Mouse (Mus musculus): ENCODE measurements around the gene Vat1l. TPM values are rescaled to one million over a fixed set of nuclear protein-coding genes. Genes with fewer than 3 reads are reported as not detected.
A peak's percentile ranks its signal among the peaks of the same experiment; 100 is the strongest.

The Vat1l gene
- polyA plus RNA-seq (2016; fragmentation: Nextera tagmentation; extraction: Ambion mirVana): 7.4 and 8.9 TPM in 2 replicates

DNA sequence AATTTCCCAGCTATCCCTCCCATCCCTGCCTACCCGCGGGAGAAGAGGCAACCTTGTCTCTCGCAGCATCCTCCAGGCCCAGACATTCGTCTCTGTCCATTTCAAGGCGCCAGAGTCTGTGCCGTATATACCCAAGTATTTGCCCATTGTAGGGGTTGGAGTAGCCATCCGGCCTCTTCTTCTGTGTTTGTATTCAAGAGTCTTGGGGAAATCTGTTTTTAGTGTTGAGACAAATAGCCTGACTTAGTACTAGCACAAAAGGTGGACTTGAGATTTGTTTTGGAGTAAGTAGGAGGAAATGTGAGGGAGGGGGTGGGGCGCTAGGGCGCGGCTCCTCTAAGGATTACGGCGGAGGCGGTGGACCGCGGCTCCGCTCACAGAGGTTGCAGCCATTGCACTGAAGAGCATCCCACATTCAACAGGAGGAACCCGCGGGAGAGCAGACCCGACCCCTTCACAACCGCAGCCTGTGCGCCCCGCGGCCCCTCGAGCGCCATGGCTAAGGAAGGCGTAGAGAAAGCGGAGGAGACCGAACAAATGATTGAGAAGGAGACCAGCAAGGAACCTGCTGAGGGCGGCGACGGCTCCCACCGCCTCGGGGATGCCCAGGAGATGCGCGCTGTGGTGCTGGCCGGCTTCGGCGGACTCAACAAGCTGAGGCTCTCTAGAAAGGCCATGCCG is at the start of gene Vat1l:
Gene Vat1l (plus strand): TSS at position 392 of the 681 bp plus-strand sequence.
- Histone ChIP-seq H3K4me3 (peak within 1 kb of the TSS; percentile 70), H3K9me3 (no peaks in the 10 kb centered on the region), H3K27ac (peak within 1 kb of the TSS; percentile 84), H3K4me1 (peaks cover 29% of the 10 kb centered on the region), H3K36me3 (replicated peaks) (no peaks in the 10 kb centered on the region), H3K27me3 (ENCODE audit: poor library complexity, severe bottlenecking) (peaks cover 36% of the 10 kb centered on the region)
- WGBS: under 1% methylated on average over 39 of the region's 39 CpGs
- peak; percentile 69 for DNase-seq (ENCODE audit: extremely low spot score, low spot score)

DNA sequence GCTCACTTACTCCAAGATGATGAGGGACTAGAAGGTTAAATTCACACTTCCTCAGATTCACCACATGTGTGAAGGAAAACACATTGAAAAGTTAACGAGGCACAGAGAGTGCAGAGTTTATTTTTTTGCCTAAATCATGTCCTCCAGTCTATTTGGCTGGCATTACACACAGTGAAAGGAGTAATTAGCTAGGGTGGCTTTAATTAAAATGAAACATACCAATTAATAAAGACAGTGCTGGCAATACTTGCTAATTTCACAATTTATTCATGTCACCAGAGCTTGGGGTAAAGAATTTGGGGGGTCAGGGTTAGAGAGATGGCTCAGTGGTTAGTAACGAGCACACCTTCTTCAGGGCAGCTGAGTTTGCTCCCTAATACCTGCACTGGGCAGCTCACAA is 46.8 kb upstream of the Vat1l start:
- H3K27me3 ChIP-seq (ENCODE audit: poor library complexity, severe bottlenecking): no peaks in the 10 kb centered on the region
- H3K36me3 ChIP-seq (replicated peaks): no peaks in the 10 kb centered on the region
- 0 out of 2 replicates have a peak, but pooled peaks cover 5% of the 10 kb centered on the region for H3K4me1 ChIP-seq
- no peaks in the 10 kb centered on the region for H3K9me3 ChIP-seq
- WGBS: 70% methylated on average over 2 of the region's 2 CpGs
- no peak overlapping the region for H3K27ac ChIP-seq
- DNase-seq (ENCODE audit: extremely low spot score, low spot score): no peak
- no peak overlapping the region for H3K4me3 ChIP-seq

DNA sequence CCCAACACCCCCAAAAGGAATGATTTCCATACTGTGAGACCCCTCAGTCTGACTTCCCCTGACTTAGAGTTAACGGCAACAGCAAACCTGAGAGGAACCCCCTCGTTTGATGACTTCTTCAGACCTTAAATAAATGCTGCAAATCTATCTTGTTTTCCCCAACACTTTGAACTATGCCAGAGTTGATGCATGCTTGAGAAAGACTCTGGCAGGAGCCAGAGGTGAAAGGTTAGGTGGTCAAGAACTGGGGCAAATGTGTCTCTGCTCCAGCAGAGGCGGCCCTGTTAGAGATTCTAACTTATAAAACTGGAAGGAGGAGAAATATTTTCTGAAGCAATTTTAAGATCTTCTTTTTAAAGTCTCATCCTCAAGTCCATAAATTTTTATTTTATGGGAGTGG is 45.7 kb upstream of the Vat1l start:
- no peak for DNase-seq (ENCODE audit: extremely low spot score, low spot score)
- WGBS: 86% methylated on average over 3 of the region's 3 CpGs
- Histone ChIP-seq H3K27me3 (ENCODE audit: poor library complexity, severe bottlenecking) (no peaks in the 10 kb centered on the region), H3K4me1 (peaks cover 5% of the 10 kb centered on the region; the same call in 1 of the 2 replicates), H3K9me3 (no peaks in the 10 kb centered on the region), H3K27ac (no peak overlapping the region), H3K36me3 (replicated peaks) (no peaks in the 10 kb centered on the region), H3K4me3 (no peak overlapping the region)

DNA sequence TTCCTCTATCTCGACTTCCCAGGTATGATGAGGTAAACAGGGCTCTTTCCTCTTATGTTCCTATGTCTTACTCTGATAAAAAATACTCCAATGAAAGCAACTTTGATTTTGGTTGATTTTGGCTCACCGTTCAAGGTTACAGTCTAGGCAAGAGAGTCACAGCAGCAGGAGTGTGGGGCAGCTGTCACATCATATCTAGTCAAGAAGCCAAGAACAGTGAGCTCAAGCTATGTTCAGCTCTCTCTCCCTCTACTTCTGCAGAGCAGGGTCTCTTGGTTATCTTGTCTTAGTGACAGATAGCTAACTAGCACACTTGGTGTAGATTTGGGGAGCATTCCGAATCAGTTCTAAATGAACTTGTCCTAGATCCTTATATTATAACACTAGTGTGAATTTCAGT is 41.5 kb upstream of the Vat1l start:
- WGBS: 94% methylated on average over 3 of the region's 3 CpGs
- no peak for DNase-seq (ENCODE audit: extremely low spot score, low spot score)
- Histone ChIP-seq H3K4me1 (peaks cover 14% of the 10 kb centered on the region), H3K27ac (no peak overlapping the region), H3K27me3 (ENCODE audit: poor library complexity, severe bottlenecking) (no peaks in the 10 kb centered on the region), H3K36me3 (replicated peaks) (no peaks in the 10 kb centered on the region), H3K9me3 (0 out of 2 replicates have a peak, but pooled peaks cover 3% of the 10 kb centered on the region), H3K4me3 (no peak overlapping the region)

DNA sequence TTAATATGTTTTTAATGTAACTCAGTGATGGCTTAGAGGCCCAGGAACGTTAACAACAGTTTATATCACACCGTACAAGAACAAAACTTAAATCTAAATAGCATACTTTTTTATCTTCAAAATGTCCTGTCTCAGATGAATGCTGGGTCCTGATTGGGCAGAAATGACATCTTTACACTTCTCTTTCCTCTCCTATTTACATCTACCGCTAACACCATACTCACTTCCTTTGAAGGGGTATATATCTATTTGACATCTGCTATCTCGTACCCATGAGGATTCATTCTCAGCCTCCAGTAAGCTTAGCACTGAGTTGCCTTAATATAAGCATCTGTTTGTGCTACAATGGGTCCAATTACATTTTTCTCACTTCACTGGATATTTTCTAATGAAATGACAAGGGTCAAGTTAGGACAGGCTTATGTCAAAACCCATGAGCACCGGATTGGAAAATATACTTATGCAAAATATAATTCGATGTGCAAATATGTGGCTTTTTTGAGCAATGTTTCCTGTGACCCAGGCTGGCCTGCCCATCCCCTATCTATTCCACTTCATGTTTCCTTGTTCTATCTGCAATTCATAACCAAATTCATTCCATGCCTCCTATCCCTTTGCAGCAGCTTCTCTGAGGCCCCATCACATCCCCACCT is 40.8 kb upstream of the Vat1l start:
- 88% methylated on average over 6 of the region's 6 CpGs for WGBS

DNA sequence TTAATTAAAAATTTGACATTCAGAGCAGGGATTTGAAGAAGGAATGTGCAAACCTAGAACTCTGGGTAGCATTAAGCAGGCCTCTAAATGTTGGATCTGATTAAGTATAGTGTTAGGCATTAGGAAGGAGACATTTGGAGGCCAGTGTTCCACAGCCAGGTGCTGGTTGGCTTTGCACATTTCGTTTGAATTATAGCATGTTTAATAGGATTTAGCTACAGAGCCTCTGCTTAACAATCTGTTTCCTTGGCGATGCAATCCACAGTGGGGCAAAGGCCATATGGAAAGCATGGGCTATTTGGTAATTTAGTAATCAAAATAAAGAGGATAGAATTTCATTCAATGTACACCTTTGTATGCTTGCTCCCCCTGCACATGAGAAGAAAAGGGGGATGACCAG is 39.7 kb upstream of the Vat1l start:
- WGBS: 61% methylated on average over 2 of the region's 2 CpGs
- H3K4me3 ChIP-seq: no peak overlapping the region
- 0 out of 2 replicates have a peak, but pooled peaks cover 3% of the 10 kb centered on the region for H3K9me3 ChIP-seq
- no peaks in the 10 kb centered on the region for H3K36me3 ChIP-seq (replicated peaks)
- H3K27ac ChIP-seq: no peak overlapping the region
- DNase-seq (ENCODE audit: extremely low spot score, low spot score): no peak
- peaks cover 14% of the 10 kb centered on the region for H3K4me1 ChIP-seq
- H3K27me3 ChIP-seq (ENCODE audit: poor library complexity, severe bottlenecking): no peaks in the 10 kb centered on the region

More for the DNA sequence above, 40.8 kb upstream of the Vat1l start:
- no peak overlapping the region for H3K4me3 ChIP-seq
- H3K4me1 ChIP-seq: peaks cover 14% of the 10 kb centered on the region
- no peaks in the 10 kb centered on the region for H3K36me3 ChIP-seq (replicated peaks)
- no peaks in the 10 kb centered on the region for H3K27me3 ChIP-seq (ENCODE audit: poor library complexity, severe bottlenecking)
- no peak overlapping the region for H3K27ac ChIP-seq
- 0 out of 2 replicates have a peak, but pooled peaks cover 3% of the 10 kb centered on the region for H3K9me3 ChIP-seq
- no peak for DNase-seq (ENCODE audit: extremely low spot score, low spot score)

DNA sequence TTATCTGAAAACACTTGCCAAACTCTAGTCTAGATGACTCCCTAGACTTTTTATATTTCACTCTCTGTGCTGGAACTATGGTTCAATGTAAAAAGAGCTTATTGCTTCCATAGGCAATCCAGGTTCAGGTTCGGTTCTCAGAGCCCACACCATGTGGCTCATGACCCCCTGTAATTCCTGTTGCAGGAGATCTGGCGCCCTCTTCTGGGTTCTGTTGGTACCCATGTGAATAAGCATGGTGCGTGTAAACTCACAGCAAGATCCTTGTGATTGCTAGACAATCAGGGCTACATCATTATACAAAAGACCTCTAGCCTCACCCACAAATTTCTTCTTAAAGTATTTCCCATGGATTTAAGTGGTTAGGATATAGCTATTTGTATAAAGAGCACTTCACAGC is 28.7 kb upstream of the Vat1l start:
- Histone ChIP-seq H3K4me3 (no peak overlapping the region), H3K27me3 (ENCODE audit: poor library complexity, severe bottlenecking) (no peaks in the 10 kb centered on the region), H3K4me1 (no peaks in the 10 kb centered on the region), H3K9me3 (no peaks in the 10 kb centered on the region), H3K36me3 (replicated peaks) (no peaks in the 10 kb centered on the region), H3K27ac (no peak overlapping the region)
- DNase-seq (ENCODE audit: extremely low spot score, low spot score): no peak
- WGBS: 63% methylated on average over 3 of the region's 3 CpGs

DNA sequence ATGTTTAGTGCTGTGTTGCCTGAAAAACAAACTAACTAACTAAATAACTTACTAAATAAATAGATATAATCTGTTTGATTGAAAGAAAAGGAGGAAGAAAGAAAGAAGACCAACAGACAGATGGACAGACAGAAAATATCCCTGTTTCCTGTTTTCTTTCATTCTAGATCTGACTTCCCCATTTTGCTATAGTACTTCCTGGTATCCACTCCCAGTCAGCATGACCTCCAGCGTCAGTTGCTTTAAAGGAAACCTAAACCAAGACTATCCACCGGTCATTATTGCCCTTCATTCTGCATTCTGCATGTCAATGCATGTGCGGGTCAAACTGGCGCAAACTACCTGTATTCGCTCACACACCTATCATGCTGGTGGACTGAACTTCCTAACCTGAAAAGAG is 12.1 kb upstream of the Vat1l start:
- Histone ChIP-seq H3K27me3 (ENCODE audit: poor library complexity, severe bottlenecking) (no peaks in the 10 kb centered on the region), H3K4me3 (no peak overlapping the region), H3K27ac (no peak overlapping the region), H3K36me3 (replicated peaks) (no peaks in the 10 kb centered on the region), H3K4me1 (no peaks in the 10 kb centered on the region), H3K9me3 (no peaks in the 10 kb centered on the region)
- no peak for DNase-seq (ENCODE audit: extremely low spot score, low spot score)
- WGBS: 89% methylated on average over 5 of the region's 5 CpGs

DNA sequence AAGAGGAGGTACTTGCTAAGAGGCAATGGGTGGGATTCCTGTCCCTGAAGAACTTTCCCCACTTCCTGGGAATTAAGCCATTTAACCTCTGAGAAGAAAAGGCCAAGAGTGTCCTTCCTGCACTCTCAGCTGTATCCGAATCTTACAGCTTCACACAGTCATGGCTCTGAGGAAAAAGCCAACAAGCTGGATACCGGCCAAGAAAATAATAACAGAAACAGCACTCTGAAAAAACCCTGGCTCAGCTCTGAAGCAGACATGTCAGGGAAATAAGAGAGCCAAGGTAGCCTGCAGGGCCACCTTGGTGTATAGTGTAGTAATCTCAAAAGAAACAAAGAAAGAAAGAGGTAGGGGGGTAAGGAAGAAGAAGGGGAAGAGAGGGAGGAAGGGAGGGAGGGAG is 6.4 kb upstream of the Vat1l start:
- Histone ChIP-seq H3K27me3 (ENCODE audit: poor library complexity, severe bottlenecking) (peaks cover 7% of the 10 kb centered on the region), H3K27ac (no peak overlapping the region), H3K9me3 (no peaks in the 10 kb centered on the region), H3K36me3 (replicated peaks) (no peaks in the 10 kb centered on the region), H3K4me1 (no peaks in the 10 kb centered on the region), H3K4me3 (no peak overlapping the region)
- no peak for DNase-seq (ENCODE audit: extremely low spot score, low spot score)
- WGBS: 70% methylated on average over 2 of the region's 2 CpGs

DNA sequence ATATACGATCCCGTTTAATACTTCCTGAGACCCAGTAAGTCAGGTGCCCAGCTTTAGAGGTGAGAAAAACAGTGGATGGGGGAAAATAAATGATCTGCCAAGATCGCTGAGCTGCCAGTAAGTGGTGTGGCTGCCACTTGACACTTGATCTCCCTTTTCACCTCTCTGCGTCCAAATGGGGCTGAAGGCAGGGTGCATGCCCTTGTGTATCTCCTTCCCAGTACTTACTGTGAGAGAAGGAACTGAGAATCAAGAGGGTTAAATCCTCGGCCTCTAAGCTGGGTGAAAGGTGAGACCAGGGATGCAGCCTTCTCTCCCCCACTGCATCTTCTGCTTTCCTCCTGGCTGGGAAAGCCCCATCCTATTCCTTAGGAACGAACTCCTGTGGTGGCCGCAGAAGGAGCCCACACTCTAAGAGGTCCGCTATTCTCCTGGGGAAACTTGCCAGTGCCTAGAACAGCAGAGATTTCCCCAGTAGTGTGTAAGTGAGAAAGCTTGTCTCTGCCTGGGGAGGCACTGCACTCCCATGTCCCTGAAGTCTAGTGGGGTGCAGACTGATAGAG is 1.1 kb downstream of the Vat1l start:
- 3% methylated on average over 8 of the region's 8 CpGs for WGBS
- DNase-seq (ENCODE audit: extremely low spot score, low spot score): peak; percentile 16
- Histone ChIP-seq H3K4me3 (peak overlapping the region; percentile 70), H3K36me3 (replicated peaks) (peaks cover 7% of the 10 kb centered on the region), H3K4me1 (peaks cover 29% of the 10 kb centered on the region), H3K27me3 (ENCODE audit: poor library complexity, severe bottlenecking) (peaks cover 36% of the 10 kb centered on the region), H3K9me3 (peaks cover 4% of the 10 kb centered on the region; the same call in 1 of the 2 replicates), H3K27ac (no peak overlapping the region)

DNA sequence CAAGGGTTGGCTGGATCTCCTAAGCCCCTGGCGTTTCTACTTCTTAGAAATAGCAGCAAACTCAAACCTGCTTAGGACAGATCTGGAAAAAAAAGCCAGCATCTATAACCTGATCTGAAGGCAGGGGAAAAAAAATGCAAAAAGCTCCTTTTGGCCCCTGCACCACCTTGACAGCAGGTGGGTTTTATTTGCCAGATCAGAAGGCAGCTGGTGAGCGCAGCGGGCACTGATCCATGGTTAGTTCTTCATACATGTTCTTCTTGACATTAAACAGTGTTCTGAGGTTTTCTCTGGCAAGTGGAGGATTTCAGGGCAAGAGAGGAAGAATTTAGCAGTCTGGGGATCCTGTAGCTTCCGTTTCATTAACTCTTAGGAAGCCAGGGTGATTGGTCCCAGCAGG is 1.6 kb downstream of the Vat1l start:
- peaks cover 6% of the 10 kb centered on the region; the same call in 1 of the 2 replicates for H3K9me3 ChIP-seq
- H3K4me3 ChIP-seq: peak overlapping the region; percentile 70
- peaks cover 10% of the 10 kb centered on the region for H3K36me3 ChIP-seq (replicated peaks)
- no peak overlapping the region for H3K27ac ChIP-seq
- H3K4me1 ChIP-seq: peaks cover 29% of the 10 kb centered on the region
- peaks cover 36% of the 10 kb centered on the region for H3K27me3 ChIP-seq (ENCODE audit: poor library complexity, severe bottlenecking)
- WGBS: 47% methylated on average over 4 of the region's 4 CpGs
- no peak for DNase-seq (ENCODE audit: extremely low spot score, low spot score)

DNA sequence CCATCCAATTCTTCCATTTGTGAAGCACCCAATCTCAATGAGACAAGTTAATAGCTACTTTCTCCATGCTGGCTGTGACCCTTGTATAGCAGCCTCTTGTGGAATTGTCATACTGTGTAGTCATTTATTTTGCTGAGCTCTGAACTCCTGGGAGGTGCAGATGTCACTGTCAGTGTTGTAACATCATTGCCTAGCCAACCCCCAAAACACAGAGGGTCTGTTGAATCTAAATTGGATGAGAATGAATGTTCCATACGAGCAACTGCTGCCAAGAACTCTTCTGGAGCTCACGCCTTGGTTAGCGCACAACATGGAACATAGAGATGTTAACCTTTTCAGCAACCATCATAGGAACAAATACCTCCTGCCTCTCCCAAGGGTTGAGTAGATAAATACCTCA is 15.4 kb downstream of the Vat1l start:
- H3K4me1 ChIP-seq: peaks cover 7% of the 10 kb centered on the region; the same call in 1 of the 2 replicates
- no peaks in the 10 kb centered on the region for H3K9me3 ChIP-seq
- H3K27ac ChIP-seq: no peak overlapping the region
- no peak overlapping the region for H3K4me3 ChIP-seq
- WGBS: 90% methylated on average over 3 of the region's 3 CpGs
- no peaks in the 10 kb centered on the region for H3K27me3 ChIP-seq (ENCODE audit: poor library complexity, severe bottlenecking)
- no peaks in the 10 kb centered on the region for H3K36me3 ChIP-seq (replicated peaks)
- no peak for DNase-seq (ENCODE audit: extremely low spot score, low spot score)

DNA sequence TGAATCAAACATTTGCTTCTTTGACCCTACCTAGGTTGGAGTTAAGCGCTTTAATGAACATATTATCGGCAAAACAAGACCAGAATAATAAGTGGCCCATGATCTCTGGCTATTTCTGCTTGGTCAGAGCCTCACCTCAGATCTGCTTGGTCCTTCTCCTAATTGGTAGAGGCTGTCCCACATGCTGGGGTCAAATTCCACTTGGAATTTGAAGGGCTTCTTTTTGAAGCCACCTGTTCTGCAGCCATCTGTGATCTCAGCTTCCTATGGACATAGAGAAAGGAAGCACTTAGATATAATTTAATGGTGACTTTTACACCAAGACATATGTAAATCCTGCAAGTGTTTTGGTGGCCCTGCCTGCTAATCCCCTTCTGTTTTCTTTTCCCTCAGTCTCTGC is 16.6 kb downstream of the Vat1l start:
- Histone ChIP-seq H3K36me3 (replicated peaks) (no peaks in the 10 kb centered on the region), H3K4me3 (no peak overlapping the region), H3K9me3 (no peaks in the 10 kb centered on the region), H3K4me1 (peaks cover 7% of the 10 kb centered on the region; the same call in 1 of the 2 replicates), H3K27me3 (ENCODE audit: poor library complexity, severe bottlenecking) (no peaks in the 10 kb centered on the region), H3K27ac (no peak overlapping the region)
- DNase-seq (ENCODE audit: extremely low spot score, low spot score): no peak
- 84% methylated on average over 2 of the region's 2 CpGs for WGBS
